Mouse (Mus musculus) midbrain, postnatal 0 days (tissue): ENCODE measurements around the gene Fam198b. TPM values are rescaled to one million over a fixed set of nuclear protein-coding genes. Genes with fewer than 3 reads are reported as not detected.

Experiments
- ATAC-seq: fragments of 200-750 bp; cut with Nextera tagmentation; 2 replicates; pipeline ENCODE4 v1.8.0; 2017; ENCODE audit warnings: moderate number of reproducible peaks, mild to moderate bottlenecking, moderate TSS enrichment, moderate library complexity; ENCODE audit not compliant: low FRiP score
- DNase-seq: peaks from one replicate; pipeline ENCODE4 v3.0.0-alpha.2; 2015; ENCODE audit warnings: low spot score
- H3K27ac ChIP-seq: fragments of 300-500 bp; sonication (generic); 2 replicates; pipeline ENCODE4 v1.5.1; 2014; ENCODE audit warnings: low read depth, mild to moderate bottlenecking, low read length, mixed read lengths
- H3K27me3 ChIP-seq: fragments of 300-500 bp; sonication (generic); 2 replicates; pipeline ENCODE4 v1.6.1; 2014; ENCODE audit warnings: low read length, control low read depth, mixed read lengths; ENCODE audit not compliant: insufficient read depth
- H3K36me3 ChIP-seq: fragments of 300-500 bp; sonication (generic); 2 replicates; pipeline ENCODE4 v1.6.1; 2014; ENCODE audit warnings: low read length, control low read depth, mixed read lengths; ENCODE audit not compliant: insufficient read depth
- H3K4me1 ChIP-seq: fragments of 300-500 bp; sonication (generic); 2 replicates; pipeline ENCODE4 v1.6.1; 2014; ENCODE audit warnings: mild to moderate bottlenecking, control low read depth, antibody characterized with exemption, low read length, mixed read lengths; ENCODE audit not compliant: insufficient read depth
- H3K4me2 ChIP-seq: fragments of 300-500 bp; sonication (generic); 2 replicates; pipeline ENCODE4 v1.6.1; 2014; ENCODE audit warnings: low read depth, mild to moderate bottlenecking, low read length, mixed read lengths; ENCODE audit not compliant: poor library complexity, severe bottlenecking
- H3K4me3 ChIP-seq: fragments of 300-500 bp; sonication (generic); 2 replicates; pipeline ENCODE4 v1.5.1; 2014; ENCODE audit warnings: low read depth, mild to moderate bottlenecking, low read length, moderate library complexity
- H3K9ac ChIP-seq: fragments of 300-500 bp; sonication (generic); replicated peaks from 2 replicates; pipeline ENCODE4 v1.6.1; 2014; ENCODE audit warnings: mild to moderate bottlenecking, low read length, moderate library complexity, mixed read lengths; ENCODE audit not compliant: poor library complexity, severe bottlenecking
- H3K9me3 ChIP-seq: fragments of 300-500 bp; sonication (generic); 2 replicates; pipeline ENCODE4 v1.6.1; 2016; ENCODE audit warnings: low read length, control low read depth
- CTCF ChIP-seq: IDR thresholded peaks from 2 replicates; pipeline ENCODE4 v1.5.1; 2016; ENCODE audit warnings: antibody characterized with exemption, mild to moderate bottlenecking
- WGBS: fragments of 180-500 bp; shearing (Covaris S2); extraction: QIAGEN DNeasy Blood & Tissue Kit; methylation state at CpG from one replicate; pipeline ENCODE4 v1.1.7; 2014; 5-methylcytosine and 5-hydroxymethylcytosine counted together
- polyA plus RNA-seq: library from polyadenylated mRNA; unstranded; fragments of >200 nt; fragmentation: Nextera tagmentation; extraction: Ambion mirVana; gene quantifications from 2 replicates; pipeline ENCODE4 v1.2.1, GENCODE M21; 2015
- total RNA-seq: library from RNA; depleted of rRNA; stranded (reverse); fragments of >200 nt; gene quantifications from 2 replicates; pipeline ENCODE4 v1.2.3, GENCODE M21; 2014

The Fam198b gene
- total and polyA plus RNA-seq, 2 experiments from 2014 or later, result 0.65 to 1.3 TPM

DNA sequence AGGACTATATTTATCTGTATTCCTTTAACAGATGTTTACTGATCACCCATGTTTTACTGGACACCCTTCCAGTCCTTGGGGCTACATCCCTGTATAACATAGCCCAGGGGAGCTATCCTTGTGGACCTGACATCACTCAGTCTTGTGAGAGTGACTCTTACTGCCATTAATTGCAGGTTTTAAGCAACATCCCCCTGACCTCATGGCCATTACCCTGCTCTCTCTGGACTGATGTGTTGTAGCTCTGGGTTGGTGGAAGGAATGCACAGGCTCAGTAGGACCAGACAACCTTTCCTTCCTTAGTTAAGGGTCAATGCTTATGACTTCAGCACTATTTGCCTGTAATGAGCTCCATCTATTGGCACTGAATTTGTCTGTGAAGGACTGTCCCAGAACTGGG, 14.2 kb downstream of the Fam198b start:
- Histone ChIP-seq H3K9ac (no peak overlapping the region), H3K4me1 (peaks cover 6% of the 10 kb centered on the region; the same call in 1 of the 2 replicates), H3K4me3 (no peak overlapping the region), H3K4me2 (no peak overlapping the region), H3K27me3 (no peaks in the 10 kb centered on the region), H3K27ac (no peak overlapping the region), H3K36me3 (no peaks in the 10 kb centered on the region), H3K9me3 (no peaks in the 10 kb centered on the region)
- no peak for ATAC-seq
- no peak for TF ChIP-seq CTCF
- DNase-seq, result no peak

DNA sequence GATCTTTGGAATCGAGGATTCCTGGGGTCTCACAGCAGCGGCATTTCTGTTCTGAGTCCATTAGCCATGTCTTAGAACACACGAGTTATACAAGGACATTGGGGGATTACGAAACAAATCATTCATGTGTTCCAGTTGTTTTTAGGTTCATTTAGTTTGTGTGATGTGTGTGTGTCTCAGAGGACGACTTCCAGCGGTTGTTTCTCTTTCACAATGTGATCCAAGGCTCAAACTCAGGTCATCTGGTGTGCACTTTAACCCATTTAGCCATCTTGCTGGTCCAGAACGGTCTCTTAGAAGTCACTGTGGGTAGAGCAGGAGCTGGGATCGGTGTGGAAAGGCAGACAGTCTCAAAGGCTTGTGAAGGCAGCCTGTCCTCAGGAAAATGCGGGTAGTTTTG, 15.6 kb downstream of the Fam198b start:
- no peak overlapping the region for H3K27ac ChIP-seq
- WGBS, result 76% methylated on average over 9 of the region's 9 CpGs
- H3K4me1 ChIP-seq, result peaks cover 6% of the 10 kb centered on the region; the same call in 1 of the 2 replicates
- H3K4me2 ChIP-seq, result no peak overlapping the region
- no peak for TF ChIP-seq CTCF
- DNase-seq (no peak), ATAC-seq (no peak)
- no peak overlapping the region for H3K4me3 ChIP-seq
- H3K27me3 ChIP-seq, result no peaks in the 10 kb centered on the region
- no peak overlapping the region for H3K9ac ChIP-seq
- H3K36me3 ChIP-seq, result no peaks in the 10 kb centered on the region
- H3K9me3 ChIP-seq, result no peaks in the 10 kb centered on the region

DNA sequence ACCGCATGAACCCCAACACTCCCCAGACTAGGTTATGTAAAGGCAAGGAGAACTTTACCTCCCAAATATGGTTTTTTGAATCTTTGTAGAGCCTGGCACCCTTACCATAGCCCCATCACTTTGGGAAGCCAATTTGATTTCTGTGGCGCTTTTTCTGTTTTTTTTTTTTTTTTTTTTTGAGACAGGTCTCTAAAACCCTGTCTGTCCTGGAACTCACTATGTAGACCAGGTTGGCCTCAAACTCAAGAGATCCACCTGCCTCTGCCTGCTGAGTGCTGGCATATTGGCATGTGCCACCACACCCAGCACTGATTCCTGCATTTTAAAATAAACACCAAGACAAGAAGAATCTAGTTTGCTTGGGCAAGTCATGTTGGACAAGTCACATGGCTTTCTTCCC, 16.2 kb downstream of the Fam198b start:
- peaks cover 6% of the 10 kb centered on the region; the same call in 1 of the 2 replicates for H3K4me1 ChIP-seq
- no peak for ATAC-seq
- WGBS, result 96% methylated on average over 2 of the region's 2 CpGs
- no peak overlapping the region for H3K4me2 ChIP-seq
- H3K4me3 ChIP-seq, result no peak overlapping the region
- DNase-seq, result no peak
- H3K9me3 ChIP-seq, result no peaks in the 10 kb centered on the region
- no peak overlapping the region for H3K27ac ChIP-seq
- H3K27me3 ChIP-seq, result no peaks in the 10 kb centered on the region
- H3K9ac ChIP-seq, result no peak overlapping the region
- H3K36me3 ChIP-seq, result no peaks in the 10 kb centered on the region
- TF ChIP-seq CTCF, result no peak

DNA sequence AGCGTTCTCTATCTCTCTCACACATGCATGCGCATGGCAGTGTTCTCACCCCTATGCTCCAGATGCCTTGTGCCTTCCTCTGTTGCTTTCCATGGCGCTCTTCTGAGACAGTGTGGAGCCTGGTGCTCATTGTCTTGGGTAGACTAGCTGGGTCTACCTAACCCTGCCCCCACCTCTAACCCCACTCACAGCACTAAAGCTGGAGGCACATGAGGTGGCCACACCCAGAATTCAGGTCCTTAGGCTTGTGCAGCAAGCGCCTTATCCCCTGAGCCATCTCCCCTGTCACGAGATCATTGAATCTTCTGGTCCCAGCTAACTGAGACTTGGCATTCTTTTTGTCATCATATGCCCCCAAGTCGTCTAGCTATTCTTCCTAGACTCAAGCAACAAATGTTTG, 17.0 kb downstream of the Fam198b start:
- WGBS, result 88% methylated on average over 6 of the region's 6 CpGs
- ATAC-seq (no peak), DNase-seq (no peak)
- H3K27ac ChIP-seq, result no peak overlapping the region
- no peak overlapping the region for H3K4me3 ChIP-seq
- H3K9me3 ChIP-seq, result no peaks in the 10 kb centered on the region
- no peaks in the 10 kb centered on the region for H3K36me3 ChIP-seq
- no peaks in the 10 kb centered on the region for H3K27me3 ChIP-seq
- TF ChIP-seq CTCF, result no peak
- H3K4me1 ChIP-seq, result peaks cover 6% of the 10 kb centered on the region; the same call in 1 of the 2 replicates
- no peak overlapping the region for H3K9ac ChIP-seq
- no peak overlapping the region for H3K4me2 ChIP-seq

DNA sequence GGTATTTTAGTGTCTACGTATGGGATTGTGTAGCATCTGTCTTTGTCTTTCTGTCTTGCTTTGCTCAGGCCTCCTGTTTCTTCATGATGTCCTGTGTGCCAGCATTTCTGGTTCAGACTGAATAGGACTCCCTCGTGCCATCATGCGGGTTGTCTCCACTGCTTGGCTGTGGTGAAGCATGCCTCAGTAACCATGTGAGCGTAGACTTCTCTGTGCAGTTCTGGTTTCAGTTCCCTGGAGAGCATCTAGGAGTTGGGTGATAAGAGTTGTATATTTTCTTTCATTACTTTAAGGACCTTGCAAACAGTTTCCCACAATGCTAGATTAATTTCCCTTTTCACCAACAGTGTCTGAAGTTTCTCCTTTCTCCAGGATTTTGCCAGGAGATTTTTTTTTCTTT, 17.4 kb downstream of the Fam198b start:
- no peak overlapping the region for H3K4me2 ChIP-seq
- TF ChIP-seq CTCF, result no peak
- no peak overlapping the region for H3K4me3 ChIP-seq
- no peak overlapping the region for H3K9ac ChIP-seq
- DNase-seq, result no peak
- no peaks in the 10 kb centered on the region for H3K36me3 ChIP-seq
- H3K27me3 ChIP-seq, result no peaks in the 10 kb centered on the region
- WGBS, result 92% methylated on average over 4 of the region's 4 CpGs
- peaks cover 6% of the 10 kb centered on the region; the same call in 1 of the 2 replicates for H3K4me1 ChIP-seq
- no peak overlapping the region for H3K27ac ChIP-seq
- no peaks in the 10 kb centered on the region for H3K9me3 ChIP-seq
- no peak for ATAC-seq

DNA sequence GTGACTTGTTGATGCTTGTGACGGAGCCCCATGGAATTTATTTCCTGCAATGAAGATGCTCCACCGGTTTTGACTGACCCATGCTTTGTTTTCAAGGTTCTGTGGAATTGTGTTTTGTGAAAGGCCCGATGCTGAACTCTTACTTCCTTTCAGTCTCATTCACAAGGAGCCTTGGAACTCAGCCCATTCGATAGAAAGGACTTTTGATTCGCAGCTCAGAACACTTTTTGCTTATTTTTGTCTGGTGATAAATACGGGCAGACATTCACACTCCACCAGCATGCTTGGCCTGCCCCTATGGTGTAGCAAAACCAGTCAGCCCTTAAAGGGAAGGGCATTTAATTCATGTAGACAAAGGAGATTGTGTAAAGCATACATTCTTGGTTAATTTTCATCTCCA, 19.5 kb downstream of the Fam198b start:
- DNase-seq (peak; percentile 70), ATAC-seq (no peak)
- Histone ChIP-seq H3K9me3 (no peaks in the 10 kb centered on the region), H3K4me2 (no peak overlapping the region), H3K4me1 (no peaks in the 10 kb centered on the region; the same call in 1 of the 2 replicates), H3K9ac (no peak overlapping the region), H3K36me3 (no peaks in the 10 kb centered on the region), H3K27me3 (no peaks in the 10 kb centered on the region), H3K27ac (no peak overlapping the region), H3K4me3 (no peak overlapping the region)
- 37% methylated on average over 6 of the region's 6 CpGs for WGBS
- TF ChIP-seq CTCF, result no peak
